Mouse (Mus musculus) layer of hippocampus, adult 2 months (tissue): ENCODE data around the gene Lbx1. TPM values are rescaled to one million over a fixed set of nuclear protein-coding genes. Genes with fewer than 3 reads are reported as not detected.

Source experiments
- DNase-seq, 2 experiments: peaks; one replicate each; pipeline ENCODE4 v3.0.0; 2022; ENCODE audit warnings: low spot score in 2 of 2
- H3K27ac ChIP-seq: fragments of 200-600 bp; 2 replicates; pipeline ENCODE4 v1.8.1; 2022
- H3K4me3 ChIP-seq: fragments of 200-600 bp; 2 replicates; pipeline ENCODE4 v1.8.1; 2022; ENCODE audit warnings: mild to moderate bottlenecking
- CTCF ChIP-seq: fragments of 200-600 bp; conservative IDR thresholded peaks from 2 replicates; pipeline ENCODE4 v1.8.1; 2022; ENCODE audit warnings: antibody characterized with exemption, mild to moderate bottlenecking, moderate library complexity
- total RNA-seq, 2 experiments: library from RNA; stranded (reverse); gene quantifications; 2 replicates each; pipeline ENCODE4 v1.2.3; 2021

Lbx1 gene
- total RNA-seq, 2 experiments from 2014 or later: not detected

DNA sequence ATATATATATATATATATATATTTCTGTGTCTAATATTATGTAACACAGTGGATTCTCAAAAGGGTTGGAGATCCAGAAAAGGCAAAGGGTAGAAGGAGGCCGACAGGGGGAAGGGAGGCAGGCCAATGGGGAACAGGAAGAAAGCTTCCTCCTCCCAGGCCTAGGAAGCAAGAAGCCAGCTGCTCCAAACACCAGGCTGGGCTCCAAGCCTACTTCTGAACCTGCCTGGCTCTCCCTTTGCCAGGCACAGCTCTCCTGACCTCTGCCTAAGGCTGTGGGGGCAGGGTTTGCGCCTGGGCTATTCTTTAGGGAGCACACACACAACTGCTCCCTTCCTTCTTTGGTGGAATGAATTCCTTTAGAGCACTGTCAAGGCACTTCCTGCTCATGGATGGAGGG is 4.4 kb upstream of the Lbx1 start:
- DNase-seq: no peak
- no peak overlapping the region for H3K27ac ChIP-seq
- no peak for TF ChIP-seq CTCF
- no peak overlapping the region for H3K4me3 ChIP-seq

DNA sequence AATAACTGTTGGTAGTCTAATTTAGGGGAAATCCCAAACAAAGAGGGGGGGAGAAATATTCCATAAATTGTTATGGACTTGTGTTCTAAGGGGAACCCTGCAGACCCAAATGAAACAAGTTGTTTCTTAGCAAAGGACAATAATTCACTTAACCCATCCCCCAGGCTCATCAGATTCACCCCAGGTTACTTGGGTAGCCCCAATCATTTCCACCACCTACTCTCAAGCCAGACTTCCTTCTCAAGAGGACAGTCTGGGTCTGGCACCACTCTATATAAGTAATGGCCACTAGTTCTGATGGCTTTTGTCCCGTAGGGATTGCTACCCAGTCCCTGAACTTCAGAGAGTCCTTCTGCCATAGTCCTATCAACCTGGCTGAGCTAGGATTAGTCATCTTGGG is 3.6 kb upstream of the Lbx1 start:
- TF ChIP-seq CTCF: no peak
- no peak overlapping the region for H3K4me3 ChIP-seq
- DNase-seq: no peak
- no peak overlapping the region for H3K27ac ChIP-seq

DNA sequence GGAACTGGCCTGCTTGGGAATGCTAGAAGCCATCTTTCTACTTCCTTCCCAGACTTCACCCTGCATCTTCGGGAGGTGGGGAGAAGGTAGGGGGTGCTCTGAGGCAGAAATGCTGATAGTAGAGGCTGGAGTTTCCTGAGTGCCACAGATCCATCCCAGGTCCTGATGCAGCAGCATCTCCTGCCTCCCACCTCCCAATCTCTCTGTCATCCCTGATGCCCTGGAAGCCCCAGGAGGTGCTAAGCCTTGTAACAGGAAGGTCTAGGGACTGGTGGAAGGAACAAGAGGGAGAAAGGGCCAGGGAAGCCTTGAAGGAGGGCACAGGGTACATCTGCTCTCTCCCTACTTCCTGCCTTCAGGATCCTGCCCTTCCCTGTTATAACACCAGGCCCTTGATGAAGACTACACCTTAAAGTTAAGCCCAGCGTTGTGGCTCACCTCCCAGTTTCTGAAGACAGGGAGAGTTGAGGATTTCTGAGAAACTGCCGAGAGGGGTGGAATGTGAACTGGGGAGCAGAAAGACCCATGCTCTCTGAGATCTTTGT is 2.1 kb upstream of the Lbx1 start:
- Histone ChIP-seq H3K4me3 (no peak overlapping the region), H3K27ac (no peak overlapping the region)
- TF ChIP-seq CTCF: no peak
- DNase-seq: no peak

DNA sequence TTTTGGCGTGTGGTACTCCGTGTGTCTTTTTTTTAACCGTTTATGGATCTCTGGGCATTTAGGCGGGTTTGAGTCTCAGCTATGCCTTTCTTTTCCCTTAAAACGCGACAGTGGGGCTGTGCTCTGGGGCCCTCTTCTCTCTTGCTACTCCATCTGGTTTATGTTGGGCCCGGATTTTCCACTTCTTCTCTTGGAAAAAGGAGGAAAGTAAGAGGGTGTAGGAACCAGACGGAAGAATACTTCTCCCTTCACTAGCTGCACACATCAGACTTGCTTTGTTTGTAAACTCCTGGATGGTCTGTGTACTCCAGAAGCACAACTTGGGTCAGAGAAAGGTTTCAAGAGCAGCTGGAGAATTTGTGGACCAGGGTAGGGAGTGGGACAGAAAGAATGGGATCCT is 1.5 kb upstream of the Lbx1 start:
- no peak for TF ChIP-seq CTCF
- Histone ChIP-seq H3K27ac (no peak overlapping the region), H3K4me3 (no peak overlapping the region)
- no peak for DNase-seq

DNA sequence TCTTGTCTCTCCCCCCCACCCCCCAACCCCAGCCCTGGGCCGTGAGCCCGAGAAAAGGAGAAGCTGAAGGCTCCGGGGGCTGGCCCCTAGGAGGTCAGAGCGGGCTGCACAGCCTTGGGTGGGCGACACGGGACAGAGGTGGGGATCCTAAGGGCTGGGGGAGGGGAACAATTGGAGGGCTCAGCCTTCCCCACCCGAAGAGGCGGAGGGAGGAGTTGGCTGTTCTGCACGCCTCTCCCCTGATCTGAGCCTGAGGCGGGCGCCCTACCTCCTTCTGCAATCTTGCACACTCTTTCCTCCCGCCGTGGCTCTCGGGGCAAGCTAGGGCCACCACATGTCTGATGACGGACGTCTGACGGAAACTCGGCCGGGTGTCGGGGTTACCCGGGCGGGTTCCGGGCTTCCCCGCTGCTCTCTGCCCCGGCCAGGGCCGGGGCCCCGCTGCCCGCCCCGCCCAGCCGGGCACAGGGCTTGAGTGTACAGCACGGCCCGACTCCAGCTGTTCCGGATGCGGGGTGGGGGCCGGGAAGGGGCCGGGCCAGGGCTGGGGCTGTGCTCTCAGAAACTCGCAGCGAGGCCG is 841 bp upstream of the Lbx1 start:
- no peak for TF ChIP-seq CTCF
- no peak overlapping the region for H3K4me3 ChIP-seq
- no peak overlapping the region for H3K27ac ChIP-seq

DNA sequence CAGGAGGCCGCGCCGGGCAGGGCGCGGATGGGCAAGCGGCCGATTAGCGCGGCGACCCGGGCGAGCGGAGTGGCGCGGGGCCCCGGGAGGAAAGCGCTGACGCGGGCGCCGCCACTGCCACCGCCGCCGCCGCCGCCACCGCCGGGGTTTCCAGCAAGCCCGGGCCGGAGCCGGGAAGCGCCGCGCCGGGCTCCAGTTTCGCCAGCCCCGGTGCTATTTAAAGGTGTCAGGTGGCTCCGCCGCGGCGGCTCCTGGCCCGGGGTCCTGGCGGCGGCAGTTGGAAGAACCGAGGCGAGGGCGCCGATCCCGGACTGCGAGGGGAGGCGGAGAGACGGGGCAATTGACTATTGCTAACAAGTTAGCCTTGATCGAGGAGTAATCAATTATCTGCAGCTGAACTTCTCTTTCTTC is 276 bp downstream of the Lbx1 start:
- Histone ChIP-seq H3K27ac (no peak overlapping the region), H3K4me3 (no peak overlapping the region)
- DNase-seq: no peak
- no peak for TF ChIP-seq CTCF

More for the DNA sequence above, 841 bp upstream of the Lbx1 start:
- DNase-seq: no peak

DNA sequence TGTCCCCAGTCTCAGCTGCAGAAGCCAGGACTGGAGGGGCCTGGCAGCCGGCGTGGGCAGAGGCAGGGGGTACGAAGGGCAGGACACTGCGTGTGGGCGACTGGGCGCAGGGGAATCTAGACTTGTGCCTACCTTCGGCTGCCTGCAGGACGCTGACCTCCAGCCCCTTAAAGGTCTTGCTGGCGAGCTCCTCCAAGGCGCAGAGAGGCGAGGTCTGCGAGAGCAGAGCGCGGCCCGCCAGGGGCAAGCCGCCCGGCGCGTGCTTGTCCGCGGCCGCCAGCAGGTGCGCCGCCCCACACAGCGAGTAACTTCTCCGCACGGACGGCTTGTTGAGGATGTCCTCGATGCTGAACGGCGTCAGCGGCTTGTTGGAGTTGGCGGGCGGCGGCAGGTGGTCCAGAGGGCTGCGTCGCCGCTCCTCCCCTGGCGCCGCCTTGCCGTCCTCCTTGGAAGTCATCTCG is 811 bp downstream of the Lbx1 start:
- DNase-seq: no peak
- Histone ChIP-seq H3K27ac (no peak overlapping the region), H3K4me3 (no peak overlapping the region)
- TF ChIP-seq CTCF: no peak

DNA sequence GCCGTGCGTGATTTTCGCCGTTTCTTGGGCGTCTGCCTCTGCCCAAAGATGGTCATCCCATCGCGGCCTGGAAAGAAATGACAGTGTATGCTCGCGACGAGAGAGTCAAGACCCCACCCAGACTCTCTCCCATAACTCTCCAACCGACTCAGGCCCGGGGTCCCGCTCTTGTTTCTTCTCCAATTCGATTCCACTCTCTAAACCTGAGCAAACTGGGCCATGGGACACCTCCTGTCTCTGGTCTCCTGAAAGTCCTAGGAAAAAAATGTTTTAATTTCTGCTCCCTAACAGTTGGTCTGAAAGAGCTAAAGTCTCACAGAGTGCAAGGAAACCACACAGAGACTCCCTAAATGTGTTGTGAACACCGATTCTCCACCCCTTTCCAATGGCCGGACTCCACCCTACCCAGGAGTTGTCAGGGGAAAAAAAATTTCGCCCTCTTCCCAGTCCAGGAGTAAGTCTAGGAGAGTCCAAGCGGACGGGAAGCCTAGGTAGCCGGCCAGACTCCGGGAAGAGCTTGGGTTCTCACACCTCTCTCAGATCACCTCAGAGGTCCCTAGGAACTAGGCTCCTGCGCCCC is 1.3 kb downstream of the Lbx1 start:
- no peak for TF ChIP-seq CTCF
- Histone ChIP-seq H3K4me3 (no peak overlapping the region), H3K27ac (no peak overlapping the region)
- no peak for DNase-seq

DNA sequence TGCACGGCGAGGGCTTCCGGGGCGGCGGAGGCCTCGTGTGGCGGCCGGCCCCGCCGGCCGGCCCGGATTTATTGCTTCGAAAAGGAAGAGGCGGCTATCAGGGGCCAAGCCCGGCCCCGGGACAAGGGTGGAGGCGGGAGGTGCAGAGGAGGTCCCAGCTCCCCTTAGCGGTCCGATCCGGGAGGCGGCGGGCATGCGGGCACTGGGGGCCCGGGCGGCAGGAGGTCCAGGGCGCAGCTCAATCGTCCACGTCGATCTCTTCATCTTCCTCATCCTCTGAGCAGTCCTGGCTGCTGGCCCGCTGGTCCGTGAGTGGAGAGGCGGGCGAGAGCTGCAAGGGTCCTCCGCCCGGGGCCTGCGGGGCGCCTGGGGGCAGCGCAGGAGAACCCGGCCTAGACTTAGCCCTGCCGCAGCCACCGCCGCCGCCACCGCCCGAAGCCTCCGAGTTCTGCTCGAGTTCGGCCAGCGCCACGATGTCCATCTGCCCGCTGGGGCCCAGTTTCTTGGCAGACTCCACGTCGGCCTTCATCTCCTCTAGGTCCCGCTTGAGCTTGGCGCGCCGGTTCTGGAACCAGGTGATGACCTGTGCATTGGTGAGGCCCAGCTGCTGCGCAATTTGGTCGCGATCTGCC is 2.0 kb downstream of the Lbx1 start:
- no peak for DNase-seq
- no peak for TF ChIP-seq CTCF
- Histone ChIP-seq H3K4me3 (no peak overlapping the region), H3K27ac (no peak overlapping the region)

DNA sequence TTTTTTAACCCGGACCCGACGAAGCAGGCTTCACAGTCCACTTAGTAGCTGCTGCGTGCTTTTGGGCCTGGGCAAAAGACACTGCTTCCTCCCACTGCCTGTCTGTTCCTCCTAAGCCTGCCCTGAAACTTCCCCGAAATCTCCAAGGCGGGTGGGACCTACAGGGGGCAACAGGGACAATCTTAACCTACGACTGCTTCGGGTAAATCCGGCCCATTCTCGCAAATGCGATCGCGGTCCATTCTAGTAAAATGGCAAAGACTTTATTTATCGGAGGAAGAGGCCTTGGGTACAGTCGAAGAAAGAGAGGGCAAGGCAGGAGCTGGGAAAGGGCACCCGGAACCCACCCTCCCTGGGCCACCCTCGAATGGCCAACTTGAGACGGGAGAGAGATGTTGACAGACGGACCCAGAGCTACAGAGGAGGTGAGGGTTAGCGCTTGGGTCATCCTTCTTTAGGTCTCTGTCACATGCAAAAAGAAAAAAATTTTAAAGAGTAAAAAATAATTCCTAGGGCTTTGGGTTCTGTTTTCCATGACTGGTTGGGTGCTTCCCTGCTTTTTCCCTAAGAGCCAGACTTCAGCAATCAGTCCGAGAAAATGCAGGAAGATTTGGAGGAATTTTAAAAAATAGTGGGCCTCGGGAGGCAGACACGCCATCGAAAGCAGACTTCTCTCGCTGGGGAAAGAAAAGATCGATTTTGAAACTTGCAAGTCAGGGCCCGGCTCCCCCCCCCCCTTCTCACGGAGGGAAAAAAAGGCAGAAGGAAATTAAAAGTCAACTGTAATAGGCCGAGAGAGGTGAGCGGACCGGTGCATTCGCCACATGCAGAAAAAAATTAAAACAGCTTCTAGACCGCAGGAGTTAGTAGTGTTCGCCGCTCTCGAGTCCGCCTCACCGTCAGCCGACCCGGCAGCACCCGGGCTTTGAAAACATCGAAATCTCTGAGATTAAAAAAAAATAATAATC is 2.9 kb downstream of the Lbx1 start:
- no peak for TF ChIP-seq CTCF
- Histone ChIP-seq H3K4me3 (no peak overlapping the region), H3K27ac (no peak overlapping the region)
- no peak for DNase-seq

DNA sequence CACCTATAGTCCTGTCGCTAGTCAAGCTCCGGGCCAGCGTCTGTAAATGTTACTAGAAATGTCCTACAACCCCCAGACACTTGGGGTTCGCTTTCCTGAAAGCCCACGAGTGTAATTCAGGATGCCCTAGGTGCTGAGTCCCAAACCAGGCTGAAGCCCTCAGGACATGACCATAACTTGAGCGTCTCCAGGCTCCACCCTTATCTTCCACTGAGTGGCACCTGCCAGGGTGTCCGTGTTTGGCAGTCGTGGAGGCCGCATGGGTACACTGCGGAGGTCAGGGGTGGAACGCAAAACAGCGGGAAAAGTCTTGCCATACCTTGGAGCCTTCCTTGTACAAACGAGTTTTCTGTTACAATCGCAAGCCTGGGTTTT is 3.6 kb downstream of the Lbx1 start:
- H3K4me3 ChIP-seq: no peak overlapping the region
- no peak overlapping the region for H3K27ac ChIP-seq
- TF ChIP-seq CTCF: no peak
- no peak for DNase-seq

DNA sequence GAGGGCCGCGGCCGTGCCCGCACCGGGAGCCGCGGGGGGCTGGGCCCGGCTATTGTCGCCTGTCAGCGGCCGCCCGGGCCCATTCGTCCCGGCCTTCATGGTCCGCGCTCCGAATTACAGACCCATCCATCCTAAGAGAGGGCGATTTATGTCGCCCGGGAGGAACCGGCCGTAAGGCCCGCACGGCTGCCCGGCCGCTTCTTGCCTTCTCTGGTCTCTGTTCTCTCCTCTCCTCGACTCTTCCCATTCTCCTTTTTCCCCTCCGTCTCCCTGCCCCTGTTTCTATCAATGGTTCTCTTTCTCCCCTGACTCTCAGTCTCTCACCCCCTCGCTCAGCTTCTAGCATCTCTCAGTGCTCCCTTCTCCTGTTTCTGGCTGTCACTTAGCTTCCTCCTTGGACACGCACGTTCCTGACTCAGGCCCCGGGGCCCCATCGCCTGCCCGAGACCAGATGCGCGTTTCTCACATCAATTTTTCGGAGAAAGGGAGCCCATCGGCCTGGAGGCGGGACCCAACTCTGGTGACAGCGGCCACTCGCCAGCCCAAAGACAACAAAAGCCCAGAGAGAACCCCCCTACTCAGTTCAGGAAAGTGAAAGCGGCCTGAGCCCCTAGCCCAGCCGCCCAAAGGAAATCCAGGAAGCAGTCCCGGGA is 4.1 kb downstream of the Lbx1 start:
- TF ChIP-seq CTCF: no peak
- no peak overlapping the region for H3K27ac ChIP-seq
- H3K4me3 ChIP-seq: no peak overlapping the region
- no peak for DNase-seq
